Mouse (Mus musculus) myocyte (in vitro differentiated cells): Measurements from ENCODE around the gene Hbs1l. TPM values are rescaled to one million over a fixed set of nuclear protein-coding genes. Genes with fewer than 3 reads are reported as not detected.

Experiments used
- H3K27me3 ChIP-seq: one replicate; pipeline ENCODE4 v1.6.1; 2011; ENCODE audit not compliant: control insufficient read depth, insufficient read depth, insufficient read length
- H3K36me3 ChIP-seq: one replicate; pipeline ENCODE4 v1.6.1; 2011; ENCODE audit not compliant: control insufficient read depth, insufficient read depth
- H3K4me2 ChIP-seq: one replicate; pipeline ENCODE4 v1.6.1; 2011; ENCODE audit warnings: low read depth, control low read depth
- H3K4me3 ChIP-seq: one replicate; pipeline ENCODE4 v1.5.1; 2011; ENCODE audit warnings: mild to moderate bottlenecking, control low read depth, moderate library complexity
- H3K79me2 ChIP-seq: one replicate; pipeline ENCODE4 v1.6.1; 2011; ENCODE audit not compliant: control insufficient read depth, insufficient read depth
- H3ac ChIP-seq: one replicate; pipeline ENCODE4 v1.6.1; 2011; ENCODE audit not compliant: control insufficient read depth, insufficient read length
- CEBPB ChIP-seq: IDR thresholded peaks from 2 replicates; pipeline ENCODE4 v1.6.1; 2011; ENCODE audit warnings: mild to moderate bottlenecking, moderate library complexity; ENCODE audit not compliant: poor library complexity, insufficient read depth, severe bottlenecking
- E2F4 ChIP-seq: IDR thresholded peaks from one replicate; pipeline ENCODE4 v1.6.1; 2011; ENCODE audit warnings: mild to moderate bottlenecking, control low read depth, moderate library complexity; ENCODE audit not compliant: insufficient read depth
- MAX ChIP-seq: IDR thresholded peaks from one replicate; pipeline ENCODE4 v1.6.1; 2011; ENCODE audit warnings: low read depth, mild to moderate bottlenecking, control low read depth
- MYOD1 ChIP-seq, 3 experiments: IDR thresholded peaks; one replicate each; pipeline ENCODE4 v1.6.1; 2011; ENCODE audit warnings: control low read depth in 2 of 3, low read depth in 2 of 3, mild to moderate bottlenecking in 2 of 3, moderate library complexity in 1 of 3; ENCODE audit not compliant: insufficient read length in 2 of 3, control insufficient read depth in 1 of 3
- MYOG ChIP-seq, 3 experiments: IDR thresholded peaks; one replicate each; pipeline ENCODE4 v1.6.1; 2011; ENCODE audit warnings: control low read depth in 2 of 3, low read depth in 2 of 3, mild to moderate bottlenecking in 2 of 3; ENCODE audit not compliant: insufficient read length in 2 of 3, control insufficient read depth in 1 of 3, insufficient read depth in 1 of 3
- POLR2A ChIP-seq: IDR thresholded peaks from one replicate; pipeline ENCODE4 v1.6.1; 2011; ENCODE audit warnings: low read depth, mild to moderate bottlenecking, control low read depth, moderate library complexity; ENCODE audit not compliant: insufficient read length
- POLR2AphosphoS2 ChIP-seq: IDR thresholded peaks from one replicate; pipeline ENCODE4 v1.6.1; 2011; ENCODE audit warnings: low read depth, control low read depth; ENCODE audit not compliant: insufficient read length
- REST ChIP-seq: IDR thresholded peaks from one replicate; pipeline ENCODE4 v1.6.1; 2011; ENCODE audit warnings: mild to moderate bottlenecking, control low read depth, moderate library complexity; ENCODE audit not compliant: insufficient read depth, insufficient read length
- SRF ChIP-seq: IDR thresholded peaks from one replicate; pipeline ENCODE4 v1.6.1; 2011; ENCODE audit warnings: low read depth; ENCODE audit not compliant: control insufficient read depth, insufficient read length
- TCF12 ChIP-seq: IDR thresholded peaks from one replicate; pipeline ENCODE4 v1.6.1; 2011; ENCODE audit warnings: mild to moderate bottlenecking, control low read depth; ENCODE audit not compliant: poor library complexity, insufficient read depth, severe bottlenecking
- TCF3 ChIP-seq: IDR thresholded peaks from one replicate; pipeline ENCODE4 v1.6.1; 2011; ENCODE audit warnings: low read depth, control low read depth; ENCODE audit not compliant: insufficient read length
- USF1 ChIP-seq: IDR thresholded peaks from one replicate; pipeline ENCODE4 v1.6.1; 2011; ENCODE audit warnings: low read depth, mild to moderate bottlenecking, control low read depth, moderate library complexity
- polyA plus RNA-seq: library from polyadenylated mRNA; unstranded; fragments of >200 nt; fragmentation: generic; extraction: Trizol; gene quantifications from one replicate; pipeline ENCODE4 v1.2.1, GENCODE M21; 2012; ENCODE audit warnings: missing spikeins

Hbs1l gene
- polyA plus RNA-seq, 1 experiment = 50.0 TPM

DNA sequence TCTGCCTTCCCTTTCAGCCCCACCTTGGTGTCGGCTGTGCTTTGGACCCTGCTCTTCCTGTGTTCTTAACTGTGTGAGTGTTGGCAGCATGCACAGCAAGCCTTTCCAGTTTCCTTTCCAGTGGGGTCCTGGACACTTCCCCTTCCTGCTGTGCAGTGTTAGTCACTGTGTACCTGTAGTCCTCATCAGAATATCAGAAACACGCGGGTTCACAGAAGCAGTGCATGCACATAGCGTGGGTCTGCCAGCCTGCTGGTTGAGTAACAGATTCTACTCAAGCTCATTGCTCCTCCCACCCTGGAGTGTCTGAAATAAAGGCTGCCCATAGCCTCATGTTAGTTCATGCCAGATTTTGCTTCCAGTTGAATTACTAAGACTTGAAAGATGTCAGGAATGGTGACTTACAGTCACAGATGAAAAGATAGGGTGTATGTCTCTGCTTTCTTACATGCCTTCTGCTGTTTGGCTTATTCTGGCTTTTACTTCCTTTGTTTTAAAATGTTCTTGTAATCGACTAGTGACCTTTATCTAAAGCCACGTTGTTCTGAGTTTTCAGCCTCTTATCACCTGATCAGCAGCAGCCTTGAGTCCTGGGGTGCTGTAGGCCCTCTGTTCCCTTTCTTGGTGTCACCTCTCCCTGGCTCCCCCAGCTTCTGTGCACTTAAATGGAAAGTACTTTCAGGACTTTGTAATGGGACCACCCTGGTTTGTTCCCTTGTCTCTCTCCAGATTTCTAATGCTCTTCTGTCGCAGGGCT lies 38.7 kb downstream of the Hbs1l start:
- Histone ChIP-seq H3K4me3 (no peak overlapping the region), H3K36me3 (peaks cover 43% of the 10 kb centered on the region), H3K4me2 (no peak overlapping the region), H3K79me2 (no peaks in the 10 kb centered on the region), H3K27me3 (no peaks in the 10 kb centered on the region), H3ac (no peak overlapping the region)
- TF ChIP-seq MAX = no peak
- no peak for TF ChIP-seq USF1
- no peak for TF ChIP-seq CEBPB
- TF ChIP-seq MYOD1 (IDR thresholded peaks at IDR 0.05; ENCODE audit: control insufficient read depth in 1 of 3, insufficient read length in 2 of 3, low read depth in 2 of 3) = no peak
- TF ChIP-seq TCF12 = no peak

GRCm38 (mm10) chr10:21335534-21335933 lies 39.8 kb downstream of the Hbs1l start:
- peaks cover 43% of the 10 kb centered on the region for H3K36me3 ChIP-seq
- TF ChIP-seq TCF3 = no peak
- no peak for TF ChIP-seq MYOG (IDR thresholded peaks at IDR 0.05; ENCODE audit: control insufficient read depth in 1 of 3, insufficient read depth in 1 of 3, insufficient read length in 2 of 3, low read depth in 2 of 3)
- no peak for TF ChIP-seq POLR2A
- no peak for TF ChIP-seq REST
- no peak for TF ChIP-seq E2F4
- TF ChIP-seq TCF12 = no peak
- TF ChIP-seq MYOD1 (IDR thresholded peaks at IDR 0.05; ENCODE audit: control insufficient read depth in 1 of 3, insufficient read length in 2 of 3, low read depth in 2 of 3) = no peak
- no peak for TF ChIP-seq MAX

GRCm38 (mm10) chr10:21337191-21337590 lies 41.4 kb downstream of the Hbs1l start:
- peaks cover 51% of the 10 kb centered on the region for H3K36me3 ChIP-seq
- no peaks in the 10 kb centered on the region for H3K27me3 ChIP-seq
- no peak overlapping the region for H3K4me2 ChIP-seq
- no peaks in the 10 kb centered on the region for H3K79me2 ChIP-seq
- no peak overlapping the region for H3ac ChIP-seq
- TF ChIP-seq TCF12 = no peak
- no peak for TF ChIP-seq E2F4
- TF ChIP-seq MYOG (IDR thresholded peaks at IDR 0.05; ENCODE audit: control insufficient read depth in 1 of 3, insufficient read depth in 1 of 3, insufficient read length in 2 of 3, low read depth in 2 of 3) = no peak
- no peak for TF ChIP-seq REST
- TF ChIP-seq USF1 = no peak
- no peak for TF ChIP-seq SRF
- no peak for TF ChIP-seq TCF3
- no peak for TF ChIP-seq MAX
- no peak for TF ChIP-seq POLR2A
- no peak for TF ChIP-seq MYOD1 (IDR thresholded peaks at IDR 0.05; ENCODE audit: control insufficient read depth in 1 of 3, insufficient read length in 2 of 3, low read depth in 2 of 3)
- no peak for TF ChIP-seq POLR2AphosphoS2
- TF ChIP-seq CEBPB = no peak
- no peak overlapping the region for H3K4me3 ChIP-seq

More at GRCm38 (mm10) chr10:21335534-21335933, 39.8 kb downstream of the Hbs1l start:
- H3K4me2 ChIP-seq = no peak overlapping the region
- no peak overlapping the region for H3K4me3 ChIP-seq
- no peaks in the 10 kb centered on the region for H3K27me3 ChIP-seq
- no peaks in the 10 kb centered on the region for H3K79me2 ChIP-seq
- H3ac ChIP-seq = no peak overlapping the region

DNA sequence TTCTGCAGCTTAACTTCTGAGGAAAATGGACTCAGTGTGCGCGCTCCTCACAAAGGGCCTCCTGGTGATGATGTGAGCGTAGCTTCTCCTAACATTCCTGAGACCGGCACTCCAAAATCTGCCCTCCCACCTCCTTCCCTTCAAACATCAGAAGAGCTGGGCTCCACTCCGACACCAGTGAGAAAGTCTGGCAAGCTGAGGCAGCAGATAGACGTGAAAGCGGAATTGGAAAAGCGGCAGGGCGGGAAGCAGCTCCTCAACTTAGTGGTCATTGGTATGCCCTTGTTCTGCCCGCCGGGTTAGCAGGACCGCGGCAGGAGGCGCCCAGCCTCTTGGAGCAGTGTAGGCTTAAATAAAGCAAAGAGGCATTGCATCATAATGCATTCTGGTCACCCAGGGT lies 45.9 kb downstream of the Hbs1l start:
- Histone ChIP-seq H3K36me3 (peaks cover 55% of the 10 kb centered on the region), H3ac (no peak overlapping the region), H3K79me2 (no peaks in the 10 kb centered on the region), H3K4me2 (no peak overlapping the region), H3K4me3 (no peak overlapping the region), H3K27me3 (no peaks in the 10 kb centered on the region)
- TF ChIP-seq CEBPB (no peak), TCF3 (no peak), TCF12 (no peak), SRF (no peak), POLR2AphosphoS2 (no peak), POLR2A (no peak), MYOG (IDR thresholded peaks at IDR 0.05; ENCODE audit: control insufficient read depth in 1 of 3, insufficient read depth in 1 of 3, insufficient read length in 2 of 3, low read depth in 2 of 3) (no peak), E2F4 (no peak), MYOD1 (IDR thresholded peaks at IDR 0.05; ENCODE audit: control insufficient read depth in 1 of 3, insufficient read length in 2 of 3, low read depth in 2 of 3) (no peak), USF1 (no peak), MAX (no peak), REST (no peak)

GRCm38 (mm10) chr10:21342331-21343005 lies 46.7 kb downstream of the Hbs1l start:
- Histone ChIP-seq H3K27me3 (no peaks in the 10 kb centered on the region), H3K79me2 (no peaks in the 10 kb centered on the region), H3K36me3 (peaks cover 54% of the 10 kb centered on the region), H3K4me3 (no peak overlapping the region), H3K4me2 (no peak overlapping the region), H3ac (no peak overlapping the region)
- TF ChIP-seq MYOD1 (IDR thresholded peaks at IDR 0.05; ENCODE audit: control insufficient read depth in 1 of 3, insufficient read length in 2 of 3, low read depth in 2 of 3) (no peak), MYOG (IDR thresholded peaks at IDR 0.05; ENCODE audit: control insufficient read depth in 1 of 3, insufficient read depth in 1 of 3, insufficient read length in 2 of 3, low read depth in 2 of 3) (no peak), TCF12 (no peak), E2F4 (no peak), POLR2A (no peak), POLR2AphosphoS2 (no peak), REST (no peak), CEBPB (no peak), USF1 (no peak), TCF3 (no peak), MAX (no peak), SRF (no peak)
